Mouse (Mus musculus) testis, adult 2 months (tissue): ENCODE measurements around the gene Cabp1.

Experiments
- CTCF ChIP-seq: fragments of 200-500 bp; IDR thresholded peaks from 2 replicates; pipeline ENCODE4 v1.5.1; 2012; ENCODE audit warnings: low read depth, mild to moderate bottlenecking, inconsistent platforms, low read length, moderate library complexity; ENCODE audit not compliant: control insufficient read depth, insufficient read depth, insufficient replicate concordance
- POLR2A ChIP-seq: fragments of 200-500 bp; IDR thresholded peaks from 2 replicates; pipeline ENCODE4 v1.6.1; 2012; ENCODE audit warnings: low read depth, mild to moderate bottlenecking, inconsistent platforms, low read length, moderate library complexity; ENCODE audit not compliant: control insufficient read depth

- TF ChIP-seq CTCF (no peak), POLR2A (no peak)
Measured at GRCm38 (mm10) chr5:115207892-115208291, 13.7 kb upstream of the Cabp1 start.
